Mouse (Mus musculus) stomach, embryonic 15.5 days (tissue): ENCODE measurements at regions not wholly inside any gene's neighbourhood (a gene's known extent, or its start where the extent isn't known, plus 50 kb on each side); places are given as distances from the start of the nearest gene placed in this dataset.

Source experiments
- ATAC-seq: fragments of 200-750 bp; cut with Nextera tagmentation; 2 replicates; pipeline ENCODE4 v1.8.0; 2017; ENCODE audit warnings: low read depth, moderate number of reproducible peaks, moderate TSS enrichment; ENCODE audit not compliant: insufficient read depth, low FRiP score
- H3K27ac ChIP-seq: fragments of 300-500 bp; sonication (generic); 2 replicates; pipeline ENCODE4 v1.5.1; 2015; ENCODE audit warnings: mild to moderate bottlenecking, inconsistent platforms
- H3K27me3 ChIP-seq: fragments of 300-500 bp; sonication (generic); replicated peaks from 2 replicates; pipeline ENCODE4 v1.6.1; 2015; ENCODE audit warnings: inconsistent platforms
- H3K36me3 ChIP-seq: fragments of 300-500 bp; sonication (generic); 2 replicates; pipeline ENCODE4 v1.6.1; 2015; ENCODE audit warnings: inconsistent platforms
- H3K4me1 ChIP-seq: fragments of 300-500 bp; sonication (generic); 2 replicates; pipeline ENCODE4 v1.6.1; 2015; ENCODE audit warnings: inconsistent platforms
- H3K4me2 ChIP-seq: fragments of 300-500 bp; sonication (generic); 2 replicates; pipeline ENCODE4 v1.6.1; 2015; ENCODE audit warnings: mild to moderate bottlenecking, inconsistent platforms
- H3K4me3 ChIP-seq: fragments of 300-500 bp; sonication (generic); replicated peaks from 2 replicates; pipeline ENCODE4 v1.5.1; 2015; ENCODE audit warnings: inconsistent platforms
- H3K9ac ChIP-seq: fragments of 300-500 bp; sonication (generic); 2 replicates; pipeline ENCODE4 v1.6.1; 2015; ENCODE audit warnings: inconsistent platforms
- H3K9me3 ChIP-seq: fragments of 300-500 bp; sonication (generic); 2 replicates; pipeline ENCODE4 v1.6.1; 2016; ENCODE audit warnings: inconsistent platforms
- WGBS: fragments of 180-500 bp; shearing (Covaris S2); methylation state at CpG from one replicate; pipeline ENCODE4 v1.1.7; 2015; 5-methylcytosine and 5-hydroxymethylcytosine counted together

GRCm38 (mm10) chr6:126280352-126280751 lies 113.6 kb upstream of the Ntf3 start:
- no peak overlapping the region for H3K9ac ChIP-seq
- ATAC-seq = no peak
- H3K27ac ChIP-seq = no peak overlapping the region
- H3K4me1 ChIP-seq = no peaks in the 10 kb centered on the region
- 46% methylated on average over 3 of the region's 3 CpGs for WGBS
- H3K27me3 ChIP-seq = no peaks in the 10 kb centered on the region
- H3K4me3 ChIP-seq = no peak overlapping the region
- no peaks in the 10 kb centered on the region for H3K36me3 ChIP-seq
- H3K9me3 ChIP-seq = no peaks in the 10 kb centered on the region
- H3K4me2 ChIP-seq = no peak overlapping the region

GRCm38 (mm10) chr6:126245986-126246385 lies 79.3 kb upstream of the Ntf3 start:
- WGBS = 84% methylated on average over 5 of the region's 5 CpGs
- H3K9ac ChIP-seq = no peak overlapping the region
- H3K4me1 ChIP-seq = no peaks in the 10 kb centered on the region
- ATAC-seq = no peak
- H3K36me3 ChIP-seq = no peaks in the 10 kb centered on the region
- no peaks in the 10 kb centered on the region for H3K27me3 ChIP-seq
- H3K27ac ChIP-seq = no peak overlapping the region
- no peak overlapping the region for H3K4me2 ChIP-seq
- H3K4me3 ChIP-seq = no peak overlapping the region
- no peaks in the 10 kb centered on the region for H3K9me3 ChIP-seq

DNA sequence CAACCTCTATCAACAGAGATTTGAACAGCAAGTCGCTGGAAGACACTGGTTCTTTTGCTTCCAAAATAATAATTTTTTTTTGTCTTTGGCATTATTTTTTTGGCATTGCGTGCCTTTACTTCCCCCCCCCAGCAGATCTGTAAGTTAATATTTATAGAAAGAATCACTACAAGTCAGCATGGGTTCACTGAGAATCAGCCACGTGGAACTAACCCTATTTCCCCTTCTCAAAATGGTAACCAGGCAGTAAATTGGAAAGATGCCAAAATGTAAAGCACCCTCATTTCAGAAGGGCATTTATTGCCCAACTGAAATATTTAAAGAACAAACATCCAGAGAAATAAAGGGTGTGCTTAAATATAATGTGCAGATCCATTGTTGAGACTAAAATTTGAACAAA lies 78.7 kb upstream of the Ntf3 start:
- H3K4me1 ChIP-seq = no peaks in the 10 kb centered on the region
- ATAC-seq = no peak
- H3K27ac ChIP-seq = no peak overlapping the region
- H3K9ac ChIP-seq = no peak overlapping the region
- no peaks in the 10 kb centered on the region for H3K36me3 ChIP-seq
- no peak overlapping the region for H3K4me3 ChIP-seq
- no peaks in the 10 kb centered on the region for H3K9me3 ChIP-seq
- no peaks in the 10 kb centered on the region for H3K27me3 ChIP-seq
- no peak overlapping the region for H3K4me2 ChIP-seq
- 64% methylated on average over 3 of the region's 3 CpGs for WGBS

- H3K27ac ChIP-seq = no peak overlapping the region
- WGBS = 67% methylated on average over 2 of the region's 2 CpGs
- no peak overlapping the region for H3K4me3 ChIP-seq
- no peak overlapping the region for H3K4me2 ChIP-seq
- H3K9ac ChIP-seq = no peak overlapping the region
- ATAC-seq = no peak
- no peaks in the 10 kb centered on the region for H3K4me1 ChIP-seq
- no peaks in the 10 kb centered on the region for H3K36me3 ChIP-seq
- no peaks in the 10 kb centered on the region for H3K27me3 ChIP-seq
- H3K9me3 ChIP-seq = no peaks in the 10 kb centered on the region
Measured at GRCm38 (mm10) chr6:126242299-126242698, 75.6 kb upstream of the Ntf3 start.

GRCm38 (mm10) chr6:126240256-126240655 lies 73.5 kb upstream of the Ntf3 start:
- no peak overlapping the region for H3K9ac ChIP-seq
- H3K4me3 ChIP-seq = no peak overlapping the region
- no peak for ATAC-seq
- no peaks in the 10 kb centered on the region for H3K27me3 ChIP-seq
- H3K36me3 ChIP-seq = no peaks in the 10 kb centered on the region
- WGBS = 46% methylated on average over 1 of the region's 1 CpGs
- no peaks in the 10 kb centered on the region for H3K4me1 ChIP-seq
- H3K27ac ChIP-seq = no peak overlapping the region
- H3K9me3 ChIP-seq = no peaks in the 10 kb centered on the region
- no peak overlapping the region for H3K4me2 ChIP-seq
